Mouse (Mus musculus) layer of hippocampus, adult 11-12 months (tissue): ENCODE results near the gene Olfml2a.

ENCODE experiments used
- DNase-seq: peaks from one replicate; pipeline ENCODE4 v3.0.0; 2022; ENCODE audit warnings: low spot score

Olfml2a gene

GRCm38 (mm10) chr2:38938007-38938406 lies 6.2 kb downstream of the Olfml2a start:
- no peak for DNase-seq

GRCm38 (mm10) chr2:38939047-38939446 lies 7.3 kb downstream of the Olfml2a start:
- no peak for DNase-seq

DNA sequence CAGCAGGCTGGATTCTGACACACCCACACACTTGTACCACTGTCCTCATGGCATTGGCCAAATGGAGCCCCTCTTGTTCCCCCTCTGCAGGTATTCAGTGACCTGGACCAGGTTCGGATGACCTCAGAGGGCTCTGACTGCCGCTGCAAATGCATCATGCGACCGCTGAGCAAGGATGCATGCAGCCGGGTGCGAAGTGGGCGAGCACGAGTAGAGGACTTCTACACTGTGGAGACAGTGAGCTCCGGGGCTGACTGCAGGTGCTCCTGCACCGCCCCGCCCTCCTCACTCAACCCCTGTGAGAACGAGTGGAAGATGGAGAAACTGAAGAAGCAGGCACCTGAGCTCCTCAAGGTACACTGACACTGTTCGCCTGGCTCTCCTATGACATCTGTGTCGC lies 9.6 kb downstream of the Olfml2a start:
- DNase-seq = no peak

DNA sequence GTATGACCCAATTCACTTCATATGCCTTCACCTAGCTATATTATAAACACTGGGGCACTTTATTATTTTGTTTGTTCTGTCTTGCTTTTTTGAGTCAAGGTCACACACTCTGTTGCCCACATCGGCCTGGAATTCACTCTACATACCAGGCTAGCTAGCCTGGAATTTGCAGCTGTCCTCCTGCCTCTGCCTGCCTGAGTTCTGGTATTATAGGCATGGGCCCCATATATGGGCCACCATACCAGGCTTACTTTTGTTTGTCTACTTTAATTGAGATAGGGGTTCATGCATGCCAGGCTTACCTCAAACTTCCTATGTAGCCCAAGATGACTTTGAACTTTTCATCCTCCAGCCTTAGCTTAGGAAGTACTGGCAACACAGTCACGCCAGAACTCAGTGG lies 10.1 kb downstream of the Olfml2a start:
- DNase-seq = no peak

- DNase-seq = no peak
These were observed 11.4 kb downstream of the Olfml2a start for GRCm38 (mm10) chr2:38943161-38943560.

DNA sequence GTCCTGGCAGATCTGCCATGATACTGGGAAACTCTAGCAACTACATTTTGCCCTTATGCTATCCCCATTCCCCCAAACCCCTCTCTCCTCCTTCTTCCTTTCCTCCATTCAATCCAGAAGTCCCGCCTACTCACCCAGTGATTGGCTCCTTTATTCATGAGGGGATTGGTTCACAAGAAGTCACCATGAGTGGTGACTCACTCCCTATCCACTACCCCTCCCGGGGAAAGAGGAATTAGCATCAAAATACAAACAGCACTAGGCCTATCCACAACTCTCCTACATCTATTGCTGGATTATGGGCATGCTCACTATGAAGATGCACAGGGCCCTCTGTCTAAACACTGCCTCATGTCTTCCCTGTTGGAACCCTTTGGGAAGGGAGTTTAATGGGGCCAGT lies 12.2 kb downstream of the Olfml2a start:
- DNase-seq = no peak

DNA sequence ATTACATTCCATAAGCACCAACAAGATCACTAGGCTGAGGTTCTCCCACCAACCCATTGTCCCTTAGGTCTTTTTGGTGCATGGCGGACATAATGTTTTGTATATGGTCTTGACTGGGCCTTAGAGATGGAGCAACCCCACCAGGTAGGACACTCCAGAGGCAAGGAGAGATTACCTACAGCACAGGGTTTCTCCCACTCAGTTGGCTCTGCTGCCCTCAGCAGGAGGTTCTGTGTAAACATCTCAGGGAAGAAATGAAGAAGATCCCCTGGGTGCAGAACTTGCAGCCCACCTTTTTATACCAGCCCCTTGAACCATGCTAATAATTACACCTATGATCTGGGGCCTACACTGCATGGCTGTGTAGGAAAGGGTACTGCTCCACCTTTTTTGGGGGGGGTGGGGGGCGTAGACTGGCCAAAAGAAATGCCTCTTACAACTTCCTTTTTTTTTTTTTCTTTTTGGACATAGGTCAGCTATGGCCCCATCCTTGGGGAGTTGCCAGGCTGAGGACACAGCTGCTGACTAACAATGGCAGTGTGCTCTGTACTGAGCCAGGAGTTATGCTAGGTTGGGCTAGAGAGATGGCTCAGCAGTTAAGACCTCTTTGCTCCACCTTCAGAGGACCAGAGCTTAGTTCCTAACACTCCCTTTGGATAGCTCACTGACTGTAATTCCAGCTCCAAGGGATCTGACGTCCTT lies 12.8 kb downstream of the Olfml2a start:
- no peak for DNase-seq

DNA sequence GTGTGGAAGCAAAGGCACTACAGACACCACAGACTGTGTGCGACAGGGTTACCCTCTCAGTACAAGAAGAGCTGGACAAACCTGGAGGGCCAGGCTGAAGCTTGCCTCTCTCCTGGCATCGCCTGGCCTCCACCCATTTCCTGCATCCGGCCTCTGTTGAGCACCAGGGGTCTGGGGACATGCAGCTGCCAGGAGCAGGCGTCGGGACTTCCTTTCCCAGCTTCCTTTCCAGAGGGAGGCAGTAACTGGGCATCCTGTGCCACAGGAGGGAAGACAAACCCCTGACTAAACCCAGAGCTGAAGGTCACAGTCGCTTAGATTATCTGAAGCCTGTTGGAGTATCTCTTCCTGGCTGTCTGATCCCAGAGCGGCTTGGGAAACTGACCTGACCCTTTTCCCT lies 15.8 kb downstream of the Olfml2a start:
- no peak for DNase-seq

DNA sequence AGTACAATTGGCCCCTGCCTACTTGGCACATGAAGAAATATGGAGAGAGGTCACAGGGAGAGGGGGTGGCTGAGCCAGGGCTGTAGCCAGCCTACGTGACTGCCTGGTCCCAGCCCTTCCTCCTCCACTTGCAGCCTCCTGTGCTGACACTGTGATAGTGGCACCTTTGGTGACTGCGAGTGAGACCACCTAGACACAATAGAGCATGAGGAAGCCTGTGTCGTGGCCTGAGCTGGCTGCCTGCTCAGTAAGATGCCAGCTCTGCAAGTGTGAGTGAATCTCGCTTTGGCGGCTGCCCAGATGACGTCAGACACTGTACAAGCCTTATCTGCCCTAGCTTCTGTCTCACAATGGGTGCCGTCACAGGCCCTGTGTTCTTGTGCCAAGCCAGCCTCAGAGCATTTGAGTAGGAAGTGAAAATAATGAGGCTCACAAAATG lies 18.5 kb downstream of the Olfml2a start:
- peak; percentile 90 for DNase-seq

DNA sequence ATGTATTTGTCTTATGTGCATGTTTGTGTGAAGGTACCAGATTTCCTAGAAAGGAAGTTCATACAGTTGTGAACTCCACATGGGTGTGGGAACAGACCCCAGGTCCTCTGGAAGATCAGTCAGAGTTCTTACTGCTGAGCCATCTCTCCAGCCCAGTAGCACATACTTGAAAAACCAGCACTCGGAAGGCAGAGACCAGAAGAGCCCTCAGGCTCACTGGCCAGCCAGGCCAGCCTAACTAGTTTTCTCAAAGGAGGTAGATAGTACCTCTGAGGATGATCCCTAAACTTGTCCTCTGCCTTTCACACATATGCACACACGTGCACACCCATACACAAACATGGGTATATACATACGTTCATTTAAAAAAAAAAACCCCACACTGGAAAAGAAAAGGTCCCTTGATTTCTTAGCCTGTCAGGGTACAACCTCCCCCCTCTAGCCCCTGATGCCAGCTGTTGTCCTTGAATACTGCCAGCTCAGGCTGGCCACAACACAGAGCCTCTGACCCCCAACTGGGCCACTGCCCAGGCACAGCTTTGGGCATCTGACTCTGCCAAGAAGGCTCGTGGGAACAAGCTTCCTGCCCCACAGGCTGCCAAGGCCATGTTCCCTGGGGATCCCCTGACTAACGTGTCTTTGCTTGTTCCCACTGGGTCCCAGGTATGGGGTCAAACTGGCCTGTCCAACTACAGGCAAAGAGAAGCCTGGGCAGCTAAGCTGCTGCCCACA lies 21.5 kb downstream of the Olfml2a start:
- DNase-seq = peak; percentile 64

DNA sequence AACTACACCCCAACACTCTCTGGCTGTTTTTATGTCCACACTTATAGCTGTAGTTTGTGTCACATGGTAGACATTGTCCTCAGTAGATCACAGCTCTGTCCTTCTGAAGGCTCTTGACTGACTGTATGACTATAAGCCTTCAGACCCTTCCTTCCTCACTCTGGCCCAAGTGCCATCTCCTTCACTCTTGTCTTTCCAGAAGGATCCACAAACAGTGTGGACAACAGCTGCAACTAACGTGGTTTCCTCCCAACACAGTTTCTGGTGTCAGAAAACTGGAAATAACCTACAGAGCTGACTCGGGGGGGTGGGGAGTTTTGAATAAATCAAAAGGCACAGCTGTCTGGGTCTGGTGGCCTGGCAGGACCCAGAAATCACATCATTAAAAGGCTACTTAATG lies 24.3 kb downstream of the Olfml2a start:
- DNase-seq = no peak

- no peak for DNase-seq
These were observed 26.0 kb downstream of the Olfml2a start for GRCm38 (mm10) chr2:38957671-38958223.

- no peak for DNase-seq
These were observed 32.4 kb downstream of the Olfml2a start for GRCm38 (mm10) chr2:38964198-38964597.

DNA sequence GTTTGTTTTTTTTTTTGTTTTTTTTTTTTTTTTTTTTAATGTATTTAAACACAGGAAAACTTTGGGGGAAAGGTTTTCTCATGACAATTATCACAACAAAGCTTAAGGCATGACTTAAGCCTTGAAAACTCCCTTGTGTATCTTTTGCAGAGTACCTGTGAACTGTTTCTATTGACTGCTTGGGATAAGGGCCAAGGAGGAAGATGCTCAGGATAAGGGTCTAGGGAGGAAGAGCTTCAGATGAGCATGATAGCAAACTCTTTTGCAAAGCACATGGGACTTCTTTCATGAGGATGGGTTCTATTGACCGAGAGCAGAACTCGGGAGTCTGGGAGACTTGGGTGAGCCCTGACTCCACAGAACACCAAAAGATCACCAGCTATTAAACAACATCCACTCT lies 37.9 kb downstream of the Olfml2a start:
- DNase-seq = no peak

GRCm38 (mm10) chr2:38970057-38970456 lies 38.3 kb downstream of the Olfml2a start:
- DNase-seq = no peak

- DNase-seq = no peak
These were observed 41.4 kb downstream of the Olfml2a start for GRCm38 (mm10) chr2:38973223-38973622.

- DNase-seq = no peak
These were observed 41.9 kb downstream of the Olfml2a start for GRCm38 (mm10) chr2:38973701-38974100.

DNA sequence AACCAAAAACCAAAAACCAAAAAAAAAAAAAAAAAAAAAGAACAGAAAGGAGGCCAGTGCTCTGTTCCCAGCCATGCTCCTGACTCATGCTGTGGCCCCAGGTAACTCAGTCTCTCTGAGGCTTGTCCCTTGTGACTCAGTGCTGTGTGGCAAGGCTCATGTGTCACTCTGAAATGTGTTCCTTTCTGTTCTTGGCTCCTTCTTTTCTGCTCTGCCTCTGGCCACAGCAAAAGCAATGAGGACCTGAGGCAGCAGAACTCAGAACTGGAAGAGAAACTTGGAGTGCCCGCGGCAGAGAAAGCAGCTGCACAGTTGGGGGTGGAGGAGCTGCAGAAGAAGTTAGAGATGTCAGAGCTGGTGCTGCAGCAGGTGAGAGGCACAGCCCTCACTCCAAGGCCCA lies 42.4 kb downstream of the Olfml2a start:
- no peak for DNase-seq

DNA sequence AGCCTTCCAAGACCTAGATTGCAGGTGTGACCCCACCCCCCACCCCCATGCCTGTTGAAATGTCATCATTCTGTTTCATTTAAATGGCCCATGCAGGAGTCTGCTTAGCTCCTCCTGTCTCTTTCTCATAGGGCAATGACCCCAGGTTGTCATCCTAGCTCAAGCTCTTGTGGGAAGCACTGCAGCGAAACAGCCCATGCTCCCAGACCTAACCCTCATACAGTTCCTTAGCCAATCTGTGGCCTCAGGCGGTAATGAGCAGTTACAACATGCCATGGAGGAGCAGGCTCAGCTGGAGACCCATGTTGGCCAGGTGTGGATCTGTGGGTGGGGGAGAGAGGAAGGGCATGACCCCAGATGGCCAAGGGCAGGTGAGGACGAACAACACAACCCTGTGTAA lies 43.4 kb downstream of the Olfml2a start:
- DNase-seq = no peak

GRCm38 (mm10) chr2:38975941-38976805 lies 44.4 kb downstream of the Olfml2a start:
- no peak for DNase-seq

- DNase-seq = no peak
These were observed 46.1 kb downstream of the Olfml2a start for GRCm38 (mm10) chr2:38977837-38978236.

GRCm38 (mm10) chr2:38983456-38983855 lies 51.7 kb downstream of the Olfml2a start:
- DNase-seq = no peak
